Mouse (Mus musculus): ENCODE results near the gene Sh3gl1.
A peak's percentile ranks its signal among the peaks of the same experiment; 100 is the strongest.

Gene Sh3gl1

DNA sequence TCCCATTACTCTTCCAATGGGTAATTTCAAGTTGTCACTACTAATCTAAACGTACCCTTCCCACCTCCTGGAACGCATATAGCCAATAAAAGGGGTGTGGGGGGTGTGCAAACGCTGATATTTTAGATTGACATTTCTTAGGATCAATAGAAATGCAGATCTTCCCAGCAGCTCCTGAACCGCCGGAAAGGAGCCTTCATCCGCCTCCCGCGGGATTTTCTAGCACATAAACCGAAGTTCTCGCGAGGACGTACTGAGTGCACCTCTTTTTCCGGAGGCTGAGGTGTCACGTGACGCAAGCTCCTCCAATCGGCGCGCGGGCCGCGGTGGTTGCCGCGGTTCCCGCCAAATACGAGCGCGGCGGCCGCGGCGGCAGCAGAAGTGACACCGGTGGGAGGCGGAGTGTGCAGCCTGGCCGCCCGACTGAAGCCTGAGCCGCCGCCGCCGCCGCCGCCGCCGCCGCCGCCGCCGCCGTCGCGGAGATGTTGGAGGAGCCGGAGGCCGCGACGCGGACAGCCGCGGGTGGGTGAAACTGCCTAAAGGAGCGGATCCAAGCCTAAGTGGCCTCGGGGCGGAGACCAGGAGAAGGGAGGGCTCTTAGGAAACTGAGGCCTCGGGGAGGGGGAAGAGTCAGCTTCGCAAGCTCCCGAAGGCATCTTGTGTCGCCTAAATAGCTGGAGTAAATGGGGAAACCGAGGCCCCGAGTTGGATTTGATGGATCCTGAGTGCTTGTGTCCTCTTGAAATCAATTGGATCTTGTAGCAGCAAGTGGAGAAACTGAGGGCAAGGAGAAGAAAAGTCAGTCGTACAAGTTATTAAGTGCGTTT lies 3.8 kb upstream of the Sh3gl1 start, which contains the start of gene Chaf1a:
TSS of gene Chaf1a (plus strand) at position 410 of the 827 bp plus-strand sequence.
- DNase-seq (ENCODE audit: low spot score in 2 of 2), result peak; percentile 95 to 98

GRCm38 (mm10) chr17:56039345-56039744 lies 2.9 kb upstream of the Sh3gl1 start:
- no peak for DNase-seq (ENCODE audit: low spot score in 2 of 2)

DNA sequence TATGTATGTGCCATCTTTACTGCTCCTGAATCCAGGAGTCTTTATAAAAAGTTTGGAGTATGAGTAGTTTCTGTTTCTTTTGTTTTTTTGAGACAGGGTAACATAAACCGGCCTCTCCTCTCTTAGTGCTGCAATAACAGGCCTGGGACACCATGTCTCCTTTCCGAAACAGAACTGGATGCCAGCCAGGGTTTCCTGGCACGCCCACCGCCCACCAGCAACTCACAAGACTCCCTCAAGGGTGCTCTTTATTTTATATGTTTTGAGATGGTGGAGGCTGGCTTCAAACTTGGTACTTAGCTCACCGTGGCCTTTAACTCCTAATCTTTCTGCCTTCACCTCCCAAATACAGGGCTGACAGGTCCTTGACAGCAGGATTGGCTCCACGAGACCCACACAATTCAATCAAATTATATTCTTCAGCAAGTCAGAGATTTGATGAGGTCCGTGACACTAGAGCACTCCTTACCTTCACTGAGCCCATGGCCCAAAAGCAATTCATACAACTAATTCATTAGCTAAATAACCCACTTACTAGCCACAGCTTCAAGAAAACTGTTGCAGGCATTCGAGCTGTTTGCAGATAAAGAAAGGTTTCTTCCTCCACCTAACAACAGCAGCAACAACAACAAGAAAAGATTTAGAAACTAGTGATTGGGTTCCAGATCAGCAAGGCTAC lies 2.3 kb upstream of the Sh3gl1 start:
- no peak for DNase-seq (ENCODE audit: low spot score in 2 of 2)

GRCm38 (mm10) chr17:56036901-56037287 lies 459 bp upstream of the Sh3gl1 start:
- no peak for DNase-seq (ENCODE audit: low spot score in 2 of 2)

- no peak for DNase-seq (ENCODE audit: low spot score in 2 of 2)
Observed at GRCm38 (mm10) chr17:56035216-56035615, 1.2 kb downstream of the Sh3gl1 start.

DNA sequence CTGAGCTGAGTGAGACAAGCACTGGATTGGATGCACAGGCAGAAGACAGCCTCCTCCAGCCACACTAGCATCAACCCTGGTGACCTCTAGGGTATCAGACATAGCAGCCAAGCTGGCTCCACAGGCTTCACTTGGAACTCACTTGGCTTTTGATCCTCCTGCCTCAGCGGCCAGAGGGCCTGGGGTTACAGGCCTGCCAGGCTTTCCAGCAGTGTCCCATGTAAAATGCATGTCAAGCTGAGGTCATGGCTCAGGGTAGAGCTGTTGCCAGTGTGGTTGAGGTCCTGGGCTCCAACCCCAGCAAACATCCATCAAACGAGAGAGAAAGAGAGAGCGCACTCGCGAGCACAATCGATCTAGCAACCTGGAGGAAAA lies 1.7 kb downstream of the Sh3gl1 start:
- DNase-seq (ENCODE audit: low spot score in 2 of 2), result no peak

DNA sequence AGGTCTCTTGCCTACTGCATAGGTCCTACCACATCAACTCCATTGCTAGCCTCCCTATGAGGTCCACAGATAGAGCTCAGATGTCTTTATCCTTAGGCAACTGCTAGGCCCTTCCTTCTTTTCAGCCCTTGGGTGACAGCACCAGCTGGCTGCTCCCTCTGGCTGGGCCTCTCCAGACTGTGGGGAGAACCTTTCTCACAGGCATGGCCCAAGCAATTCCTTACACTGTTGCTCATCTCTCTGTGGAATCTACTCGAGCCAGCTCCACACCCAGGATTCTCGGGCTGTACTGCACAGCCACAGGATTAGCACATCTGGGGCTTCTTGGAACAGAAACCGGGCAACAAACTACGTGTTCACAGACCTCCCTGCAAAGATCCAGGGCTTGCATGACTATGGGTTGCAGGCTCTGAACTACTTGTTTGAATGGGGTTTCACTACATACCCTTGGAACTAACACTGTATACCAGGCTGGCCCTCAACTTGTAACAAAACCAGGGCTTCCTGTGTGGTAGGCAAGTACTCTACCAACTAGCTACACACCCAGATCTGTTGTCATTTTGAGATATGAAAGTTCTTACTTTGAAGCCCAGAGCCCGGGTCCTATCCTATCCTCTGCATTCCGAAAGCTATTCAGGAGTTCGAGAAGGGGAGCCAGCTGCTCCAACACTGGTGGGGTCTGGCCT lies 2.3 kb downstream of the Sh3gl1 start:
- no peak for DNase-seq (ENCODE audit: low spot score in 2 of 2)

- DNase-seq (ENCODE audit: low spot score in 2 of 2), result no peak
Observed at GRCm38 (mm10) chr17:56032831-56033230, 3.6 kb downstream of the Sh3gl1 start.

DNA sequence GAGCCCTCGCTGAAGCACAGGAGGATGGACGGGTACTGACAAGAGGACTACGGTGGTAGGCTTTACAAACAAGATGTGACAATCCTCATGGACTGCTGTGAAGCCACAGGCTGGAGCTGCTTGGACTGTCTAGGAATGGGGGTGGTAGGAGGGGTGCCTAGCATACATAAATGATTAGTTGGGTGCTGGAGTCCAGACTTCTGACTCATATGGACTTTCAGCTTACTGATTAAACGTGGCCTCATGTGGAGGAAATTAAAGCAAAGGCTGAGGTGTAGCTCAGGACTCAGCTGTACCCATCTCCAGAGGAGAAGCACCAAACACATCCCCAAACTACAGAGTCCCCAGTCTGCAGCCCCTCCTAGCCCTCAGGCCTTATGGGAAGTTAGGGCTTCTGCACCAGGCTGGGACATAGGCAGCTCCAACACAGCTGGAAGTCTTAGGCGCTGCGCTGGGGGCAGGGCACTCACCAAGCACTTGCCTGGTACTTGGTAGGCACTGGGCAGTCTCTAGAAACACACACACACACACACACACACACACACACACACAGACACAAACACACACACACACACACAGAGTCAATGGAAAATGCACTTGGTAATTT lies 4.2 kb downstream of the Sh3gl1 start:
- no peak for DNase-seq (ENCODE audit: low spot score in 2 of 2)

DNA sequence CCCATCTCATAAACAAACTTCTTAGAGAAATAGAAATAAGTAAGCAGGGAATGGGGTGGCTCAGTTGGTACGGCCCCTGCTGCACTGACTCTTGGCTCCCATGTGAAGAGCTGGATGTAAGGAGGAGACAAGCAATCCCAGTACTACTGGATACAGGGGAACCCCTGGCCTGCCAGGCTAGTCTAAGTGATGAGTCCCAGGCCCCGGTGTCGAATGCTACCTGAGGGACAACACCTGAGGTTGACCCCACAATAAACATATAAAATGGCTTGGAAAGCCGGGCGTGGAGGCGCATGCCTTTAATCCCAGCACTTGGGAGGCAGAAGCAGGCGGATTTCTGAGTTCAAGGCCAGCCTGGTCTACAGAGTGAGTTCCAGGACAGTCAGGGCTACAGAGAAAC lies 5.0 kb downstream of the Sh3gl1 start:
- DNase-seq (ENCODE audit: low spot score in 2 of 2), result no peak

DNA sequence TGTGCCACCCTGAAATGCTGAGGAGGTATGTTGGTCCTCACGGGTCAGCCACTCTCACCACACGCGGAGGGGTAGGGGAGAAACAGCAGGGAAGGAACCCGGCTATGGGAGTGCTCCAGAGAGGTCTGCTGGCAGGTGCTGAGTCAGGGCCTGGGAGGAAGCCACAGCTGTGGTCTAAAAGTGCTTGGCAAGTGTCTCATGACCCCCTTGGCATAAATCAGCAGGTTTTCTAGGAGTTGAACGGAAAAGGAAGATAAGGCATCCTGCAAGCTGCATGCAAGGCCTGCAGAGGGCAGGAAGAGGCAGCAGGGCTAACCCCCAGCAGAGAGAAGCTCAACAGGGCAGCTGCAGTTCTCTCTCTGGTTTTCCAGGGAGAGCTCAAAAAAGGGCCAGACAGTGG lies 5.5 kb downstream of the Sh3gl1 start:
- DNase-seq (ENCODE audit: low spot score in 2 of 2), result no peak

- DNase-seq (ENCODE audit: low spot score in 2 of 2), result no peak
Observed at GRCm38 (mm10) chr17:56030238-56030870, 6.1 kb downstream of the Sh3gl1 start.

- no peak for DNase-seq (ENCODE audit: low spot score in 2 of 2)
Observed at GRCm38 (mm10) chr17:56027801-56028441, 8.5 kb downstream of the Sh3gl1 start.

DNA sequence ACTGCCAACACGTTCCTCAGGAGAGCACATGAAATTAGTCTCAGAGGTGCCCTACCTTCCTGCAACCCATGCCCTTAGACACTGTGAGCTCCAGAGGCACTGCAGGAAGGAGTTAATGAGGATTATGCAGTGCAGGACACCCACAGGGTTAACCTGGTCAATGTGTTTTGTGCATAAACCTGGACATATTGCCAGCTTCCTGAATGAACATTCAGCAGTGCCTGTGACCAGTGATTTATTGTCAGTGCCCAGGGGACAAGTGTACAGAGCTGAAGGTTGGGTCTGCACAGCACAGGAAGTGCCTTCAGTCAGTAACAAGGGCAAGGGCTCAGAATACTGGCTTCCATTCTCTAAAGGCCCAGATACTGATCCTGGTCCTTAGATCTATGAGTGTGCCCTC lies 9.6 kb downstream of the Sh3gl1 start:
- DNase-seq (ENCODE audit: low spot score in 2 of 2), result no peak

DNA sequence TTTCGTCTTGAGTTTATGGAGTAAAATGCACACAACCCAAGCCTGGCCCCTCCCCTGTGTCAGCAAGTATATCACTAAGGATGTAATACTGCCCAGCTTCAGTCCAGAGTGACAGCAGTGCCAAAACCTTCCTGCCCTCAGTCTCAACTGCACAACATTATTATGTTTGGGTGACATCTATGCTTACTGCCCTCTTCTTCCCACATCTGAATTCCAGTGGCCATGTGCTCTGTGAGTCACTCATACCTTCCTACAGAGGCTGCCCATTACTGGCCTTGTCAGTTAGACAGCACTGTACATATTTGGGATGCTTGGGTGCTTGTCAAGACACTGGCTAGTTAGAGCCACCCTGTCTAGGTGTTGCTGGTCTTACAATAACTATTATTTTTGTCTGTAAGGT lies 10.1 kb downstream of the Sh3gl1 start:
- DNase-seq (ENCODE audit: low spot score in 2 of 2), result no peak

GRCm38 (mm10) chr17:56024931-56025330 lies 11.5 kb downstream of the Sh3gl1 start:
- no peak for DNase-seq (ENCODE audit: low spot score in 2 of 2)

- DNase-seq (ENCODE audit: low spot score in 2 of 2), result no peak
Observed at GRCm38 (mm10) chr17:56024476-56024875, 12.0 kb downstream of the Sh3gl1 start.

GRCm38 (mm10) chr17:56023386-56023785 lies 13.0 kb downstream of the Sh3gl1 start:
- no peak for DNase-seq (ENCODE audit: low spot score in 2 of 2)

- DNase-seq (ENCODE audit: low spot score in 2 of 2), result no peak
Observed at GRCm38 (mm10) chr17:56022989-56023290, 13.5 kb downstream of the Sh3gl1 start.

DNA sequence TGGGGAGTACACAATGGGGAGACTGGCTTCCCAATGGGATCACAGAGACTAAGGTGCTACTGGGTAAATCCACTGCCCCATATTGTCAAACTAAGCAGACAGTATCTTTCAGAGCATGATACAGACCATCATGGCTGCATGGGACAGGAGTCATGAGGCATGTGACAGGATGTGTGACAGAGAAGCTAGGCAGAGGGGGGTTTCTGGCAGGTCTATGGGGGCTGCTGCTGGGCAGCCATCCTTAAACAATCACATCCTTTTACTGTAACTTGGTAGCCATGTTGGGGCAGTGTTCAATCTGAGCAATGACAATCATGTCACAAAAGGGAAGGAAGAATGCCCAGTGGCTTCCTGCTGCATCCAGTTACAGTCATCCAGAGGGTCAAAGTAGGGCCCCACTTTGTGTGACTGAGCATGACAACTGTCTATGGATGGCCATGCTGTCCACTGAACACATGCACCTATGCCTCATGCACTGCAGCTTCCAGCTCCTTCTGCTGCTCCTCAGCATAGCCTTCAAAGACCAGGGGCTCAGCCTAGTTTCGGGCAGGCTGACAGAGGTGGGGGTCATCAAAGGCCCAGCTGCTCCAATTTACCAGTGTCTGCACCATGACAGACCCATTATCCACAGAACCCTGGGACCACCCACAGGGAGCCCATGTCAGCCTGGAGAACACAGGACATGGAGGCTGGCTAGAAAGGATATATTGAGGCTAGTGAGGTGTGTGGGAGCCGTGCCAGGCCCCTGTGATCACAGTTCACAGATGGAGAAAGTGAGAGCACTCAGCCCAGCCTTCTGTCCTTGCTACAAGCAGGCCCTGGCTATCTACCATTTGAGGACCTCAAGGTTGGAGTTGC lies 14.1 kb downstream of the Sh3gl1 start:
- no peak for DNase-seq (ENCODE audit: low spot score in 2 of 2)

Measured in frontal cortex, postnatal 14 days (tissue).